Mouse (Mus musculus) forebrain, embryonic 10.5 days (tissue): Measurements from ENCODE around the gene Gm3264. TPM values are rescaled to one million over a fixed set of nuclear protein-coding genes. Genes with fewer than 3 reads are reported as not detected.
"Not testable (repeated sequence)": the region's sequence is repeated elsewhere in the genome, so short reads cannot be mapped to it uniquely, and the experiment has no call there.

Experiments
- DNase-seq: peaks from one replicate; pipeline ENCODE4 v3.0.0-alpha.2; 2017; ENCODE audit warnings: low spot score; ENCODE audit errors: extremely low spot score
- H3K27ac ChIP-seq: fragments of 300-500 bp; sonication (generic); 2 replicates; pipeline ENCODE4 v1.5.1; 2016; ENCODE audit warnings: mild to moderate bottlenecking
- H3K27me3 ChIP-seq: fragments of 300-500 bp; sonication (generic); 2 replicates; pipeline ENCODE4 v1.6.1; 2016; ENCODE audit warnings: mild to moderate bottlenecking; ENCODE audit not compliant: poor library complexity, severe bottlenecking
- H3K36me3 ChIP-seq: fragments of 300-500 bp; sonication (generic); replicated peaks from 2 replicates; pipeline ENCODE4 v1.6.1; 2016; ENCODE audit warnings: mild to moderate bottlenecking, moderate library complexity
- H3K4me1 ChIP-seq: fragments of 300-500 bp; sonication (generic); 2 replicates; pipeline ENCODE4 v1.6.1; 2016
- H3K4me3 ChIP-seq: fragments of 300-500 bp; sonication (generic); 2 replicates; pipeline ENCODE4 v1.5.1; 2016; ENCODE audit warnings: mild to moderate bottlenecking, moderate library complexity
- H3K9me3 ChIP-seq: fragments of 300-500 bp; sonication (generic); 2 replicates; pipeline ENCODE4 v1.6.1; 2016; ENCODE audit warnings: mild to moderate bottlenecking, moderate library complexity
- WGBS: fragments of 180-500 bp; shearing (Covaris S2); methylation state at CpG from one replicate; pipeline ENCODE4 v1.1.7; 2016; 5-methylcytosine and 5-hydroxymethylcytosine counted together
- polyA plus RNA-seq: library from polyadenylated mRNA; unstranded; fragments of >200 nt; fragmentation: Nextera tagmentation; extraction: Ambion mirVana; gene quantifications from 2 replicates; pipeline ENCODE4 v1.2.1, GENCODE M21; 2016

Gene Gm3264
- polyA plus RNA-seq, result 0.33 and 0.76 TPM in 2 replicates

GRCm38 (mm10) chr14:4855299-4855980, at the start of gene Gm3264:
TSS of gene Gm3264 (plus strand) at chr14:4855576.
- not testable (repeated sequence) for H3K36me3 ChIP-seq, H3K27me3 ChIP-seq, H3K4me1 ChIP-seq, H3K9me3 ChIP-seq
- peak; percentile 15 for DNase-seq
- Histone ChIP-seq H3K4me3 (peak within 1 kb of the TSS; percentile 52), H3K27ac (peak within 1 kb of the TSS; percentile 82)
- 8% methylated on average over 45 of the region's 59 CpGs for WGBS

DNA sequence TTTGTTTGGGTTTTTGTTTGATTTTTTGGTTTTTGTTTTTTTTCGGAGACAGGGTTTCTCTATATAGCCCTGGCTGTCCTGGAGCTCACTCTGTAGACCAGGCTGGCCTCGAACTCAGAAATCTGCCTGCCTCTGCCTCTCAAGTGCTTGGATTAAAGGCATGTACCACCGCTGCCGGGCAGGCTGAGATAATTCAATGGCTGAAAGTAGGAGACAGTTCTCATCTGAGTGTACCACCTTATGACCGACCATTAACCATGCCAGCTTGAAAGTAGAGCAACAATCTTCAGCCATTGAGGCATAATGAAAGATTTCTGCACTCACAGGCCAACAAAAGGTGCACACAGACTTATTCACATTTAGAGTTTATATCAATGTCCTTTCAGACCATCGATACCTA, 49.0 kb upstream of the Gm3264 start:
- DNase-seq, H3K36me3 ChIP-seq, H3K4me3 ChIP-seq, H3K27ac ChIP-seq, H3K9me3 ChIP-seq, H3K4me1 ChIP-seq, H3K27me3 ChIP-seq: not testable (repeated sequence)
- WGBS, result 88% methylated on average over 6 of the region's 6 CpGs

GRCm38 (mm10) chr14:4821950-4822349, 33.4 kb upstream of the Gm3264 start:
- not testable (repeated sequence) for DNase-seq, H3K27ac ChIP-seq, H3K4me3 ChIP-seq, H3K36me3 ChIP-seq, H3K9me3 ChIP-seq, H3K4me1 ChIP-seq, H3K27me3 ChIP-seq
- 90% methylated on average over 4 of the region's 7 CpGs for WGBS

DNA sequence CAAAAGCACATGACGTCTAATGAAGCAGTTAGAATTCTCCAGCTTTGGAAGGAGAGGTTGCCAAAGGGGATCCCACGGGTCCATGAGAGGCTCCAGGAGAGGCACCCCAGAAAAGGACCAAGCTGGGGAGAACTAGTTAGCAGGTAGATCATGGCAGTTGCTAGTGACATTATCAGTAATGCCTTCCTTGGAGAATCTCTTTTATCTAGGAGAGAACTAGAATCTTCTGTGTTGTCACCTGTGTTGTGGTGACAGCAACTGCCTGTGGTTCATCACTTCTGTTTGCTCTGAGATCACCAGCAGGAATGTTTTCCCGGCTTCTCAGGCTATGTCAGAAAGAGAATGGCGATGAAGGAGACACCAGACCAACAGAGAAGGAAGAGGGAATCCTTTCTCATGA, 17.6 kb upstream of the Gm3264 start, which contains the start of gene Gm3269:
TSS of gene Gm3269 (plus strand) at position 301 of the 400 bp plus-strand sequence.
- not testable (repeated sequence) for H3K9me3 ChIP-seq, H3K4me1 ChIP-seq, H3K27me3 ChIP-seq, H3K4me3 ChIP-seq, DNase-seq, H3K36me3 ChIP-seq, H3K27ac ChIP-seq
- no CpG with 5 or more reads among the region's 4 CpGs for WGBS

DNA sequence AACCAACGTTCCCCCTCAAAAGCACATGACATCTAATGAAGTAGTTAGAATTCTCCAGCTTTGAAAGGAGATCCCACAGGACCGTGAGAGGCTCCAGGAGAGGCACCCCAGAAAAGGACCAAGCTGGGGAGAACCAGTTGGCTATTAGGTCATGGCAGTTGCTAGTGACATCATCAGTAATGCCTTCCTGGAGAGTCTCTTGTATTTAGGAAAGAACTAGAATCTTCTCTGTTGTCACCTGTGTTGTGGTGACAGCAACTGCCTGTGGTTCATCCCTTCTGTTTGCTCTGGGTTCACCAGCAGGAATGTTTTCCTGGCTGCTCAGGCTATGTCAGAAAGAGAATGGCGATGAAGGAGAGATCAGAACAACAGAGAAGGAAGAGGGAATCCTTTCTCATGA, 36.7 kb downstream of the Gm3264 start, which contains the start of gene Gm3278:
TSS of gene Gm3278 (plus strand) at position 301 of the 400 bp plus-strand sequence.
- not testable (repeated sequence) for H3K27me3 ChIP-seq, H3K4me1 ChIP-seq, H3K9me3 ChIP-seq, H3K4me3 ChIP-seq, DNase-seq, H3K27ac ChIP-seq, H3K36me3 ChIP-seq
- WGBS, result 89% methylated on average over 1 of the region's 3 CpGs

Other genes starting within 250 kb of the Gm3264 start
- gene Gm8159, start 223.2 kb upstream of the Gm3264 start, polyA plus RNA-seq, result not detected in 2 replicates
- not detected in 2 replicates for gene Gm3239, start 191.4 kb upstream of the Gm3264 start, polyA plus RNA-seq
- gene Gm7876, start 146.3 kb upstream of the Gm3264 start, polyA plus RNA-seq, result not detected in 2 replicates
- 0.64 and 0.79 TPM in 2 replicates for gene Gm3252, start 128.8 kb upstream of the Gm3264 start, polyA plus RNA-seq
- gene Gm9602, start 79.2 kb upstream of the Gm3264 start, polyA plus RNA-seq, result not detected in 2 replicates
- gene Gm3269, start 17.5 kb upstream of the Gm3264 start, polyA plus RNA-seq, result not detected in 2 replicates
- not detected in 2 replicates for gene Gm3278, start 36.8 kb downstream of the Gm3264 start, polyA plus RNA-seq
- not detected in 2 replicates for gene Gm8297, start 128.4 kb downstream of the Gm3264 start, polyA plus RNA-seq
- gene Gm3298, start 160.3 kb downstream of the Gm3264 start, polyA plus RNA-seq, result not detected in 2 replicates
- not detected in 2 replicates for gene 4930555G01Rik, start 195.1 kb downstream of the Gm3264 start, polyA plus RNA-seq
- 1.7 and 2.5 TPM in 2 replicates for gene Gm8281, start 215.5 kb downstream of the Gm3264 start, polyA plus RNA-seq